Comparison of ENCODE assay signal across 18 mouse cellular contexts in the genomic region with DNA sequence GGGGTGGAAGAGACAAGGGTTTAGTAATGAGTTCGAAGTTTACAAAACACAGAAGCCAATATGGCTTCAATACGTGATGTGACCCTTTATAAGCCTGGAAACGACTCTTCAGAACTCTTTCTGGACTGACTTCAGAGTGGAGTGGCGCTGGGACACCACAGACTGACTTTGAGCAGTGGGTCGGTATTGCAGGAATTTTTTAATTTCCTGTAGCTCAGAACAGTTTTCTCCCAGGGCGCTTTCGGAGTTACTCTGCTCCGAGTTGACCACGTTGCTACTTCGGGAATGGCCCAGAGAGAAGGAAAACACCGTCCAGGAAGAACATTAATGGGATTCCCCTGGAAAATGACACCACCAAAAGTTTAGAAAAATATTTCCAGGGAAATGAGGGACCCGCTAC.
DNase-seq lines count a peak whose midpoint lies in the region; ATAC-seq and TF ChIP-seq lines count a peak whose summit lies in the region.
"Had no signal": no experiment of that assay in that cellular context is flagged by ENCODE, and none has a peak within 500 bp of the region (broad histone marks: within the 10 kb centered on the region; RNA-seq: fewer than 3 reads in every experiment).

No protein-coding gene starts in this region.

- peak; percentile 22 for DNase-seq in heart, embryonic 10.5 days (ENCODE audit: low spot score)
- DNase-seq in heart, adult 9 months (ENCODE audit: low spot score in 2 of 2), result no peak
- peak; percentile 15 for DNase-seq in lung, embryonic 14.5 days
- no peak for DNase-seq in lung, adult 2 months
- DNase-seq in limb, embryonic 11.5 days (ENCODE audit: low spot score), result peak; percentile 36
- DNase-seq in layer of hippocampus, adult 2 months (ENCODE audit: low spot score in 2 of 2), result no peak
- no peak for DNase-seq in cerebellum, adult 11-12 months
- DNase-seq: cerebellum, adult 9-11 months; forebrain, postnatal 0 days; gastrocnemius, postnatal 25 days; liver; lung, postnatal 10 days had no signal

- H3K4me3 ChIP-seq in heart, embryonic 10.5 days, result no peak overlapping the region
- H3K4me3 ChIP-seq in lung, embryonic 14.5 days (ENCODE audit: low read depth, low read length), result no peak overlapping the region
- H3K4me3 ChIP-seq in lung, adult 2 months (replicated peaks; ENCODE audit: extremely low read depth, low read depth, low read length), result no peak overlapping the region
- H3K4me3 ChIP-seq in limb, embryonic 11.5 days (ENCODE audit: low read depth, low read length), result no peak overlapping the region
- no peak overlapping the region for H3K4me3 ChIP-seq in layer of hippocampus, adult 2 months
- H3K4me3 ChIP-seq: liver, embryonic 15.5 days had no signal

- WGBS in heart, embryonic 10.5 days, result 66% methylated on average over 12 of the region's 12 CpGs
- 64% methylated on average over 12 of the region's 12 CpGs for WGBS in lung, embryonic 14.5 days
- WGBS in lung, adult 2 months, result 71% methylated on average over 12 of the region's 12 CpGs
- 52% methylated on average over 12 of the region's 12 CpGs for WGBS in limb, embryonic 11.5 days

- H3K9me3 ChIP-seq in heart, embryonic 10.5 days, result no peaks in the 10 kb centered on the region
- no peaks in the 10 kb centered on the region for H3K9me3 ChIP-seq in lung, embryonic 14.5 days (ENCODE audit: low read depth, low read length)
- no peaks in the 10 kb centered on the region for H3K9me3 ChIP-seq in limb, embryonic 11.5 days (ENCODE audit: control insufficient read depth, low read length)
- H3K9me3 ChIP-seq: embryonic facial prominence, embryonic 15.5 days; hindbrain, embryonic 13.5 days; liver, embryonic 15.5 days; midbrain, embryonic 12.5 days had no signal

- no peak for TF ChIP-seq POLR2A in lung, adult 2 months (IDR thresholded peaks at IDR 0.05; ENCODE audit: borderline replicate concordance, extremely low read depth, low read depth, low read length)

- peaks cover 12% of the 10 kb centered on the region; the same call in 1 of the 2 replicates for H3K4me1 ChIP-seq in heart, embryonic 10.5 days
- no peaks in the 10 kb centered on the region for H3K4me1 ChIP-seq in lung, embryonic 14.5 days (ENCODE audit: insufficient read depth)
- H3K4me1 ChIP-seq in lung, adult 2 months (ENCODE audit: control insufficient read depth, insufficient read depth, low read length), result no peaks in the 10 kb centered on the region
- peaks cover 5% of the 10 kb centered on the region for H3K4me1 ChIP-seq in limb, embryonic 11.5 days (ENCODE audit: control insufficient read depth, insufficient read depth, low read length)
- H3K4me1 ChIP-seq: liver, embryonic 15.5 days had no signal

- H3K36me3 ChIP-seq in heart, embryonic 10.5 days, result no peaks in the 10 kb centered on the region
- H3K36me3 ChIP-seq in lung, embryonic 14.5 days (ENCODE audit: insufficient read depth), result no peaks in the 10 kb centered on the region
- H3K36me3 ChIP-seq in limb, embryonic 11.5 days (ENCODE audit: control insufficient read depth, insufficient read depth, low read length), result no peaks in the 10 kb centered on the region
- H3K36me3 ChIP-seq: embryonic facial prominence, embryonic 15.5 days; hindbrain, embryonic 13.5 days; liver, embryonic 15.5 days; midbrain, embryonic 12.5 days had no signal

- no peak overlapping the region for H3K9ac ChIP-seq in lung, embryonic 14.5 days
- H3K9ac ChIP-seq in limb, embryonic 11.5 days (ENCODE audit: low read length), result no peak overlapping the region
- H3K9ac ChIP-seq: embryonic facial prominence, embryonic 15.5 days; forebrain, postnatal 0 days; hindbrain, embryonic 13.5 days; liver, embryonic 15.5 days; midbrain, embryonic 12.5 days had no signal

- peaks cover 21% of the 10 kb centered on the region; the same call in 1 of the 2 replicates for H3K27me3 ChIP-seq in heart, embryonic 10.5 days (ENCODE audit: insufficient read depth, poor library complexity, severe bottlenecking)
- no peaks in the 10 kb centered on the region for H3K27me3 ChIP-seq in lung, embryonic 14.5 days (ENCODE audit: insufficient read depth, low read length)
- H3K27me3 ChIP-seq in limb, embryonic 11.5 days (ENCODE audit: control insufficient read depth, insufficient read depth, low read length), result no peaks in the 10 kb centered on the region
- H3K27me3 ChIP-seq: embryonic facial prominence, embryonic 15.5 days; liver, embryonic 15.5 days had no signal

- H3K27ac ChIP-seq in heart, embryonic 10.5 days, result no peak overlapping the region
- no peak overlapping the region for H3K27ac ChIP-seq in lung, embryonic 14.5 days (ENCODE audit: low read depth)
- no peak overlapping the region for H3K27ac ChIP-seq in limb, embryonic 11.5 days (replicated peaks; ENCODE audit: low read depth, low read length)
- no peak overlapping the region for H3K27ac ChIP-seq in layer of hippocampus, adult 2 months
- H3K27ac ChIP-seq: embryonic facial prominence, embryonic 15.5 days; hindbrain, embryonic 13.5 days; liver, embryonic 15.5 days; midbrain, embryonic 12.5 days; stomach, postnatal 0 days had no signal

- H3K4me2 ChIP-seq in lung, embryonic 14.5 days, result no peak overlapping the region
- H3K4me2 ChIP-seq in limb, embryonic 11.5 days (ENCODE audit: low read depth, severe bottlenecking), result no peak overlapping the region

- TF ChIP-seq CTCF in lung, embryonic 14.5 days (IDR thresholded peaks at IDR 0.05; ENCODE audit: low read depth), result no peak
- no peak for TF ChIP-seq CTCF in lung, adult 2 months (IDR thresholded peaks at IDR 0.05; ENCODE audit: insufficient read depth, low read length)
- no peak for TF ChIP-seq CTCF in layer of hippocampus, adult 2 months (conservative IDR thresholded peaks at IDR 0.05)

- no peak for ATAC-seq in lung, embryonic 14.5 days (ENCODE audit: insufficient read depth)
- ATAC-seq in limb, embryonic 11.5 days (ENCODE audit: insufficient number of reproducible peaks, low FRiP score, low TSS enrichment, low read depth), result no peak
- ATAC-seq: forebrain, postnatal 0 days; inflammation-experienced regulatory T-cells, adult 6 months had no signal

Comparison
In these comparisons a context has a peak if more than half of its experiments do, and no peak if none do; other contexts are left out.
1. DNase-seq: peak in heart, embryonic 10.5 days (single experiment), lung, embryonic 14.5 days (single experiment) and limb, embryonic 11.5 days (single experiment); none in heart, adult 9 months (0 of 2), lung, adult 2 months (single experiment), layer of hippocampus, adult 2 months (0 of 2) and cerebellum, adult 11-12 months (single experiment).